Mouse (Mus musculus) megakaryocyte, embryonic 14.5 days (primary cell): ENCODE measurements around the gene Pafah1b2.

Experiments used
- FLI1 ChIP-seq: IDR thresholded peaks from 2 replicates; pipeline ENCODE4 v1.6.1; 2012; ENCODE audit warnings: low read length, inconsistent platforms, mixed read lengths
- GATA1 ChIP-seq: IDR thresholded peaks from 3 replicates; pipeline ENCODE4 v1.6.1; 2012; ENCODE audit warnings: mixed read lengths, low read length, inconsistent platforms, borderline replicate concordance

- TF ChIP-seq GATA1 (no peak), FLI1 (no peak)
Observed at GRCm38 (mm10) chr9:45929285-45929684, 83.2 kb downstream of the Pafah1b2 start.
